Mouse (Mus musculus): ENCODE measurements around the gene Nell1. TPM values are rescaled to one million over a fixed set of nuclear protein-coding genes. Genes with fewer than 3 reads are reported as not detected.

The Nell1 gene
- total RNA-seq, 2 experiments from 2014 or later, result not detected

DNA sequence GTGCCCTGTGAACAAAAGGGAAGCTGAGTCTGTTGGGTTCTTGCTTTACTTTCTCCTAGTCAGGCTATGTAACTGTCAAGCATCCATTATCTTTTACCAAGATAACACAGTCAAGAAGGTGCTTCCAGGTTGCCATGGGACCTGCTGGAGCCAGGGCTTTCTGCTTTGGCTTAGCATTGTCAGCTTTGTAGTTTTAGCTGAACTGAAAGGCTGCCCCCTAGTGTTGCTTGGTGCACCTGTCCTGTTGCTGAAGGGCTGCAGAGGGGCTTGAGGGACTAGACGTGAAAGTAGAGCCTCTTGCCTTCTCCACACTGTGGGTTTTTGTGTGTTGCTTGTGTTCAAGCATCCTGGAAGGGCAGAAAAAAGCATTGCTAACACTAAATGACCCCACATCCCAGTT lies 510.6 kb downstream of the Nell1 start:
- intact Hi-C loops (cut with DNase I), result loop anchor here (2.0 kb wide), 1 partner anchor 531 kb away; no protein-coding TSS in a partner anchor
- no peak for DNase-seq (ENCODE audit: low spot score)

DNA sequence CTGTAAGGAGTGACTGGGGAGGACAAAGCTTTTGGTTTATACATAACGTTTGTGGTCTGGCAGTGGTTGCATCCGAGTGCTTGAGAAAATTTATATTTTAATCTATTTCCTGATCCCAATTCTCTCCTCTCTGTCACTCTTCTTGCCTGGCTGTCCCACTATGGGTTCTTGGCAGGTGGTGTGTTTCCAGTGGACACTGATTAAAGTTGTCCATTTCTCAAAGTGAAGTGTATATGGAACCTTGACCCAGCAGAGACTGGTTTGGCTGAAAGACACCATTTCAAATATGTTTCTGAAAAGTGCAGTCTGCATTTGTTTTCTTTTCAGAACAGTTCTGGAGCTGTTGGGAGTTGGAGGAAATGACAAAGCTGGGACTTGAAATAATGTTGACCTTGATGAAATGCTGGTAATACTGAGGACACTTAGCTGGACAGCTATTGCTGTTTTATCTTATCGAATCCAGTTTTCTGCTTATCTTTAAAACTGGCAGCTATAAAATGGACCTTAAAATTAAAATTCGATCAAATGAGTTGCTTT lies 512.3 kb downstream of the Nell1 start:
- no peak for DNase-seq (ENCODE audit: low spot score)
- intact Hi-C loops (cut with DNase I), result no loop called here

DNA sequence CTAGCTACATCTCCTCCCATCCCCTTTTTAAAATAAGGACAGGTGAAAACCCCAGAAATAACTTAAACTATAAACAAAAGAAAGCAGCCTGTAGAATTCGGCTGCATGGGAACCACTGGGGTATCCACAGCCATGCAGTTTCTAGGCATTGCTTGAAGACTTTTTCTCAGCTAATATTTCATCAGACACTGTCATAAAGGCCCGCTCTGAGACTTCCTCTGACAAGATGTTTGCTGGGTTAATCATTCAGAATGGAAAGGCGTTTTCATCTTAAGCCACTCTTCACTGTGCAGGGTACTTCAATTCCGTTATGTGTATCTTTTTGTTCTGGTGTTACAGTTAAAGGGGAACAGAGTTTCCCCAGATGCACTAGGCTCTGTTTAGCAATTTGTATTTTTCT lies 526.9 kb downstream of the Nell1 start:
- intact Hi-C loops (cut with DNase I), result no loop called here
- DNase-seq (ENCODE audit: low spot score), result no peak

DNA sequence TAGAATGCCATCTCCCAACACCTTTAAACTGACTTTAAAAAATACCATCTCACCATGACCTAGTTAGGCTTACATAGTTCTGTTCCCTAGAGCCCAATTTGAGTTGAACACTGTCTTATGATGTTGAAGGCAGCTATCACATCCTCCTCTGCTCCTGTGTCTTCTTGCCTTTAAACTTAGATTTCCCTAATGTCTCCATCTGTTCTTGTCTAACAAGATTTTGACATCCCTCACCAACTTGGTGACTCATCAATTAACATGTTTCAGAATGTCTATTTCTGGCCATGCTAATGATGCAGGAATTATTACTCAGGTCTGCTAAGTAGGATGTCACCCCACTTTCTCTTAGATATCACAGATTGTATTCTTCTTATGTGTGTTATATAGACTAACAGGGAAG lies 532.4 kb downstream of the Nell1 start:
- no peak for DNase-seq (ENCODE audit: low spot score)
- intact Hi-C loops (cut with DNase I), result no loop called here

DNA sequence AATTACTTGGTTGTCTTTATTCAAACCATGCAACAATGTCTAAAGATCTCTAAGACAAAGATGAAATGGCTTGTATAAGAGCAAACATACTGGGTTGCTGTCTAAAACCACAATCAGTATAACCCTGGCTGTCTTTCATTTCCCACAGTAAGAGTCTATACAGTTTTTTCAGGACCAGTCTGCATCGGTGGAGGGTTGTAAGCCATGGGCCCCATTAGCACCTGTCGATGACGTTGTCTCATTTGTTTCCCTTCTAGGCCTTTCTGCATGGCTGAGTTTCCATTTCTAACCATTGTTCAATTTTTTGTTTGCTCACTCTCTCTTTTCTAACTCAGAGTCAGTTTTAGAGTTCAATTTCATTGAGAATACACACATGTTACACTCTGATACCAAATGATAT lies 540.2 kb downstream of the Nell1 start:
- no peak for DNase-seq (ENCODE audit: low spot score)
- intact Hi-C loops (cut with DNase I), result no loop called here

DNA sequence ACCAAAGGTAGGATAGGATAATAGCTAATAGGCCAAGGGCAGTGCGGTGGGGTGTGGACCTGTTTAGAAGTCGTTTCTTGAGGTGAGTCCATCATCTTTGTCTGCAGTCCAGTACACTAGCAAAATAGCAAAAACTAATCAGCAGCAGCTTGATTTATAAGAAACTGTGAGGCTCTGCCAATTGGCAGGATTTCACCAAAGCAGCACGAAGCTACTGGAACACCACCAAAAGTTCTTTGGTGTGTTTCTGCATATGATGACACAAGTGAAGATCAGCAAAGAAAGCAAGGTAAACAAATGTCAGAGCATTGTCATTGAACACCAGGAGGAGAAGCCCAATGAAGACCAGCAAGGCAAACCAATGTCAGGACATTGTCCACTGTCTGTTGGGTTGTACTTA lies 542.0 kb downstream of the Nell1 start:
- intact Hi-C loops (cut with DNase I), result no loop called here
- DNase-seq (ENCODE audit: low spot score), result no peak

DNA sequence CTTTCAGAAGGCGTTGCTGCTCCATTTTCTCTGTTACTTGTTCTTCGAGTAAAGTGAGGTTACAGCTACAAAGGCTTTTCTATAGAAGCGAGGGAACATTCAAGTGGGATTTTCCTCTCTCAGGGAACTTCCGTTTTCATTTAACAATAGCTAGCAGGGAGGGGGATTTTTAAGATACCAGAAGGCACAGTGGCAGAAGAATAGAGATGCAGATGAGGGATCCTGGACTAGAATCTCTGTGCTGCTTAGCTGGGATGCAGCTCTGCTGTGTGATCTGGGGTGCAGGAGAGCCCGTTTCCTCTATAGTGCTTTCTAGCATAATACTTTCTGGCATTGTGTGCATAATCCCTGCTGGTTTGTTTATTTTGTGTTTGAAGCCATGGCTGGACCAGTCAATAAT lies 568.7 kb downstream of the Nell1 start:
- no peak for DNase-seq (ENCODE audit: low spot score)
- intact Hi-C loops (cut with DNase I), result no loop called here

DNA sequence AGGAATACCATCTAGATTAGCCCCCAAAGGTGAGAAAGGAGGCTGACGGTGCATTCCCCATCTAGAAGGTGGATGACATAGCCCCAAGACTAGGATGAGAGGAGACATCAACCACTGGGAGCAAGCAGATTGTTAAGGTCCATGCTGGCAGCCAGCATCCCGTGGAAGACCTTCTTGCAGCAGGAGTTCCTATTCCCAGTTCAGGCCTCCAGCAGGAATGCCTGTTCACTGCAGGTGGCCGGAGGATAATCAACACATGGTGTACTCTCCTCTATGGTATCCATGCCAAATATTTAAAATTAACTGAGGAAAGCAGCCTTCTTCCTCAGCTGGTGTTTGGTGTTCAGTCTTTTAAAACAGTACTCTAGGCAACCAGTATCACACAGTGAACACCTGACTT lies 574.9 kb downstream of the Nell1 start:
- no peak for DNase-seq (ENCODE audit: low spot score)
- intact Hi-C loops (cut with DNase I), result no loop called here

DNA sequence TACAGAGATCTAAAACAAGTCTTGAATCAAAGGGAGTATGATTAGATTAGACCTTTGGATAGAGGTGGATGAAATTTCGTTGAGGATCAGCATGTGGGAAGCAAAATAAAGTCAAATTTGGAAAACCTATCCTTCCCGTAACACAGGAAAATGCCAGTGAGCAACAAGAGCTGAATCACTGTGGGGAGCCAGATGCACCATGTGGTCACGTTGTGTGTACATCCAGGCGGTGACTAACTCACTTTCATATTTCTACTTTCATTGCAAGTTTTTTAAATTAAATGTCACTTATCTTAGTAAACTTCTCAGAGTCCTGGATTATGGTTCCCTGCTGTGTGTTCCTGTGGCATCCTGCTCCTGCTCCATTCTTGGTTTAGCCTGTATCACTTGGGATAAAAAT lies 576.8 kb downstream of the Nell1 start:
- intact Hi-C loops (cut with DNase I), result no loop called here
- no peak for DNase-seq (ENCODE audit: low spot score)

DNA sequence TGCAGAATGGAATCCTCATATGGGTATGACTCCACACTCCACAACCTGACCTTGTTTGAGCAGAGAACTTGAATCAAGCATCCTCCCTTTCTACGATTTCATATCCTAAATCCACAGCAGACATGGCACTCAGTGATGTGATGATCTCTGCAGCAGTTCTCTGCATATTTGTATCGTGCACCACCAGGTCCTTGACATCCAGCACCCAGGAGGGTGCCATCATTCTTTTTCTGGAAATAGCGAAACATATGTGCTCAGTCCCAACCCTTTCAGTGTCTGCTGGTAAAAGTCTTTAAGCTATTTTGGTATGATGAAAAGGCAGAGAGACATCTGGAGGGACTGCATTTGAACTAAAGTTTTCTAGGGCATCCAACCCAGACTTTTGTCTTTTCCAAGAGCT lies 588.0 kb downstream of the Nell1 start:
- no peak for DNase-seq (ENCODE audit: low spot score)
- intact Hi-C loops (cut with DNase I), result no loop called here

DNA sequence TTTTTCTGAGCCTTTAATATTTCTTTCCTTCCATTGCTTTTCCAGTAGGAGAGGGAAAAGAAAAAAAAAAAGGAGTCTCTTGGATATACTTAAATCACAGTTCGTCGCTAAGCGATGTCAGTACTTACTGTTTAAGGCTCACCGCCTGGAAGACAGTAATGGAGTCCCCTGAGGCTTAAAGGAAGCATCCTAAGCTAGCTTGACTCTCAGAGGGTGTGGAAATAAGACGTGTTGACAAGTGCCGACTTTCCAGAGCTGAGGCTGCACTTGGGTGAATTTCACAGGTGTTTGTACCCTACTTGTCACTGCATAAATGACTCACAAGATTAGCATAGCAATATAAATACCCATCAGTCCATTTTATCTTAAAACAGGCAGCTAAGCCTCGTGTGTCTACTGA lies 599.2 kb downstream of the Nell1 start:
- intact Hi-C loops (cut with DNase I), result no loop called here
- no peak for DNase-seq (ENCODE audit: low spot score)

DNA sequence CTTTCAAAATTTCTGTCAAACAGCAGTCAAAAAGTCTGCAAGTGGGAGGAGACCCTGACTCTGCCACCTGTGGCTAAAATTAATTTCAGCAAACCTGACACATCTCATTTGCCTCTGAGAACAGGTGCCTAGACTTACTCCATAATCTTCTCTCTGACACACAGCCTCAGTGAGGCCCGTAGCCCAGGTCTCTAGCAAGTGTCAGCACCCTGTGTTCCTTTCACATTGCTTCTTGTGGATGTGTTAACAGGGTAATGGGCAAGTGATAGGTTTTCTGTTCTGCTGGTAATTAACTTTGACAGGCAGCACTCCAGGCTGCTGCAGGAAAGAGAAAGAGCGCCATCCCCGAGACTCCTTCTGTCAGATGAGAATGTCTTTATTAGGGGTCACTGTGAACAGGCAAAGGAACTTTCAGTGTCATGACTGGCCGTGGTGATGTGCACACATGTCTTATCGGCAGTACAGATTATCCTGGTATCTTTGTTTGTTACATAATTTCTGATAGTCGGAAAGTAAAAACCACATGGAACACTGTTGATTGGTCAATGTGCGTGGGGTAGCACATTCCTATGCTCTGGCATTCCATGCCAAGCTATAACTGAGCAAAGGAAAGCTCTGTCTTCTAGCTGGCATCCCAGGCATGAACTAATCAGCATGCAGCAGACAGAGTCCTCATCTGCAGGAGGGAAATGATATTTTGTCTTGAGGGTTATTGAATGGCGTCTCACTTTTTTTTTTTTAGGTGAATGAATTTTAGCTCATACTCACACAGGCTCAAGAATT lies 614.2 kb downstream of the Nell1 start:
- intact Hi-C loops (cut with DNase I), result no loop called here
- no peak for DNase-seq (ENCODE audit: low spot score)

DNA sequence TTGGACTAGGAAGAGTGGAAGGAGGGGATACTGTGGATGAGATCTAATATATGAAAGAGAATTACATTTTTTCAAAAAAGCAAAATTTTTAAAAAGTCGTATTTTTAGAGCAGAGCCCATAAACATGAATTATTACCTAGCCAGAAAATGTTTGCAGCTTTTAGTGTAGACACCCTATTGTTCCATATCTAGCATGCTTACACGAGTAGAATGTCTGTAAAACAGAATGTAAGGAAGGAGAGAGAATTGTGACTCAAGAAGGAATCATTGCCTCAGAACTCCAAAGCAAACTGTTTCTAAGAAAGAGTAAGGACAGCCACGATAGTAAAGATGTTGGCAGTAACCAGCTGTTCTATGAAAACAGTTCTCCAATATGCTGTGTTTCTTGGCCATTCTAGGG lies 624.2 kb downstream of the Nell1 start, which contains the start of gene 4933405O20Rik:
4933405O20Rik (plus strand) TSS at position 301 of the 400 bp plus-strand sequence.
- intact Hi-C loops (cut with DNase I), result no loop called here
- DNase-seq (ENCODE audit: low spot score), result no peak

DNA sequence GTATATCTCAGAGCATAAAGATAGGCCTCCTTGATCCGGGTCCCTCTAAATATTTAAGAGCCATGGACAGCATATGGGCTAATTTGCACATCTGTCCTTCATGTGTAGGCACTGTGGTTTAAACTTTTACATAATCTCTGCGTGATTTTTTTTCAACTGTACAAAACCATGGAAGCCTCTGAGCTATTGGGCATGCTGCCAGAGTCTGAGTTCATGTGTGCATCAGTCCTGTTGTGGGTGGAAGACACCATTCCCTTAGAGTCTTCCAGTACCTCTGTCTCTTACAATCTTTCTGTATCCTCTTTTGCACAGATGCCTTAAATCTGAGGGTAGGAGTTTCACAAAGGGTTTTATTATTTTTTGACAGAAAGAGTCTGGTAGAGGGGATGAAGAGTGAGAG lies 639.4 kb downstream of the Nell1 start:
- intact Hi-C loops (cut with DNase I), result no loop called here
- DNase-seq (ENCODE audit: low spot score), result no peak

DNA sequence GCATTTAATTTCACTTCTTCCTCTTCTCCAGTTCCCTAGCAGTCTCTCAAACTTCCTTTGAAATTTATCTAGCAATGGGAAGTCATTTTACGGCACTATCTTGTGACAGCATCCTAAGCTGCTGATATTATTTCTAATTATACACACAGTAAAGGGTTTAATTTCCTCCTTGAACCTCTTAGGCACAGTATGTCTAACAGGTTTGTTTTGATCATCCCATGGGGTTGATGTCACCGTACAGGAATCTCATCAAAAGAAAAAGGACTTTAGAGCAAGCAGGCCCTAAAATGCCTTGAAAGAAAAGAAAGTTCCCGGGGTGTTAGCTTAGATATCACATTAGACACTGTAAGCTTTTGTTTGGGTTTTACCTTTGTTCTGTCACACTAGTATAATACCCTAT lies 654.5 kb downstream of the Nell1 start:
- intact Hi-C loops (cut with DNase I), result no loop called here
- no peak for DNase-seq (ENCODE audit: low spot score)

DNA sequence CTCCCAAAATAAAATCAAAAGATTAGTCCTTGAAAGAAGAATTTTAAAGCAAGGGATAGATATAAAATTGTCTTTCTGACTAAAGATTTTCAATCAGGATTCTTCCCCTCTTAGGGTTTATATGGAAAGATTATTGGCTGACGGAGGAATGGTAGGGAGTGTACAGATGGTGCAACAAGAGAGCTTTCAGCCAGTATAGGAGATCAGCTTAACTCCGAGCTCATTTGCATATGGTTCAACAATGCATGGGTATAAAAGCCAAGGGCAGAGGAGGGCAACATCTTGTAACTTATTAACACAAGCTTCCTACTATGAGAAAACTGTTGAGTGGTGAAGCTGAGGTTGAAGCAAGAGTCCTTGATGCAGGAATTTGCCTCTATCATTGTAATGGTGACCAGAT lies 658.5 kb downstream of the Nell1 start:
- intact Hi-C loops (cut with DNase I), result no loop called here
- DNase-seq (ENCODE audit: low spot score), result no peak

DNA sequence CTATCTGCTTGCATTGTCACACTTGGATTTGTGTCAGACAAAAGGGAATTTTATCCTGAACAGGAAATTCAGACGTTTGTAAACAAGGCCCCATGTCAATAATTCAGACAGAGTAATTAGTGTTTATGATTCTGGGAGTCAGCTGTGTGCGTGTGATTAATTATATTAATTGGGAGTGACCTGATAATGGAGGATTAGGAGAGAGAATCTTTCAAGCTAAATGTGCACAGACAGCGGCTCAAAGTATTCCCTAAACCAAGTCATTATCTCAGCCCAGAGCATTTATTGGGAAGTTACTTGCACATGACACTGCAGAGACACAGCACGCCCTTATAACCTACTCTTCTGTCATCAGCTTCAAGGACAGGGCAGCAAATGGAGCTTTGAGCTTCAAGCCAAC lies 697.6 kb downstream of the Nell1 start:
- DNase-seq (ENCODE audit: low spot score), result no peak
- intact Hi-C loops (cut with DNase I), result no loop called here

DNA sequence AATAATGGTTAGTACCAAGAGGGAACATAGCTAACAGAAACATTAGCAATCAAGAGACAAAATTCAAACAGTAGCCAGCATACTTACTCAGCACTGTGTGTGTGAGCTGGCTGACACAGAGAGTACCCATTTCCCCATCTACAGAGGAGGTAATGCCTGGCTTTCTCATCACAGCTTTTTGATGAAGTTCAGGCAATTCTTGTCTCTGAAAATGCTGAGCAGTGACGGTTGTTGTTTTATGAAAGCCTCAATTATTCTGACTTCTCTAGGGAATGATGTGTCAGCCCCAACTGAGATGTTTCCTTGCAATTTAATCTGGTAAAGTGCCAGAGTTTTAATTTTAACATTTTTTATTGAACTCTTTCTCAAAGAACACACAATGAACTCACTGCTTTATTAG lies 700.8 kb downstream of the Nell1 start:
- intact Hi-C loops (cut with DNase I), result no loop called here
- no peak for DNase-seq (ENCODE audit: low spot score)

DNA sequence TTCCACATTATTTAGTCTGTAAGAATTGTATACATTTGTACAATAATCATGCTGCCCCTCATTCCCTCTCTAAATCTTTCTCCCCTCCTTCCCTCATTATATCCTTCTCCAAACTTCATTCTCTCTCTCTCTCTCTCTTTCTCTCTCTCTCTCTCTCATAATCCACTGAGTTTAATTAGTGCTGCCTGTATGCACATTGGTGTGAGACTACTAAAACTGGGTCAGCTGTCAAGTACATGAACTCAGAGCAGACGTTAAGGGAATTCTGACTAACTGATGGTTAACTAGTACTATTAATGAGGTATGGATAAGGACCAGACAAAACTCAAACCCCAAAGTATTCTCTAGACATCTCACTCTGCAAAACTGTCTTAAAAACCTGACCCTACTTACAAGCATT lies 702.8 kb downstream of the Nell1 start:
- intact Hi-C loops (cut with DNase I), result no loop called here
- DNase-seq (ENCODE audit: low spot score), result no peak

DNA sequence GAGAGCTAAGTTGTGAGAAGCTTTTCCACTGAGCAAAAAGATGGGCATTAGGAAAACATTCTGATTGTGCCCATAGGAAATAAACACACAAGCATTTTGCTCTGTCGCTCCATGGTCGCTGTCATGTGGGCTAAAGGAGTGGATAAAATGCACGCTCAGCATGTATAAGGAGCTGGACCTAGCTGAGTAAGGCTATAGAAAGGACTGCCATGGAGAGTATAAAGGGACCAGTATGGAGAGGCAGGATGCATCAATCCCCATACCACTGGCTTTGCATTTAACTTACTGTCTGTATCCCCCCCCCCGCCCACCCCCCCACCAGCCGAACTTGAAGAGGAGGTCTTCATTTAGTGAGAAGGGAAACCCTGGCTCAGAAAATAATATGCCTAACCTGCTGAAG lies 711.7 kb downstream of the Nell1 start:
- intact Hi-C loops (cut with DNase I), result no loop called here
- DNase-seq (ENCODE audit: low spot score), result no peak

DNA sequence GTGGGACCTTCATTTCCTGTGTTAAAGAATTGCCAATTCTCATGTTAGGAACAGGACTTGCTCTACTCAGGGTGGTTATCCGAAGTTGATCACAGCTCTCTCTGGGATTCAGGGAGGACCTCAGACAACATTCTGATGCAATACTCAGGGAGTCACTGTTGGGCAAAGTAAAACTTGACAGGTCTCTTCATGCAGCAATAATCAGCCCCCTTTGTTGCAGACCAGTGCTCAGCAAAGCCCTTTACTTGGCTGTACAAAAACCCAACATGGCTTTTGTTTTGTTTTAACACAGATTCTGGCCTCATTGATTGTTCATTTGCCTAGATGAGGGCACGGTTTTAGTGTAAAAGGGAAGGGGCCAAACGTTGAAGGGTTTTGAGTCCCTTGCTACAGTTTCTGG lies 750.5 kb downstream of the Nell1 start:
- intact Hi-C loops (cut with DNase I), result no loop called here
- no peak for DNase-seq (ENCODE audit: low spot score)

DNA sequence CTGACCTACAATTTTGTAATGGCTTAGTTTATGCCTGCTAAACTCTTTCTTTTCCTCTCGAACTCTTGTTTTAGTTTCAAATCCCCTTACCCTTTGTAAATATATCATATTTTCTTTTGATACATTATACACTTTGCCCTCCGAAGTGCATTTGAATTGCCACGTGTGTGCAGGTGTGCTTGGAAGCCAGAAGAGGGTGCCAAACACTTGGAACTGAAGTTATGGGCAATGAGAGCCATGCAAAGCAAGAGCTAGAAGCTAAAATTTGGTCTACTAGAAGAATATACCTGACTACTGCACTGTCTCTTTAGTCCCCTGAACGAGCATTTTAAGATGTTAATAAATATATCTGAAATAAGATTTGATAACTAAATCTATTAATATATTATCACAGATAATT lies 756.3 kb downstream of the Nell1 start:
- no peak for DNase-seq (ENCODE audit: low spot score)

More for the DNA sequence above, 756.3 kb downstream of the Nell1 start:
- intact Hi-C loops (cut with DNase I), result no loop called here

All from heart, postnatal 25 days (tissue).